Mouse (Mus musculus) urinary bladder, adult 2 months (tissue): Measurements from ENCODE around the gene Slc23a2. TPM values are rescaled to one million over a fixed set of nuclear protein-coding genes. Genes with fewer than 3 reads are reported as not detected.

ENCODE experiments used
- DNase-seq: peaks from one replicate; pipeline ENCODE4 v3.0.0; 2022; ENCODE audit warnings: low spot score
- polyA plus RNA-seq: library from polyadenylated mRNA; depleted of rRNA; stranded (reverse); fragments of >200 nt; gene quantifications from 2 replicates; pipeline ENCODE4 v1.2.3, GENCODE M21; 2012

The Slc23a2 gene
- polyA plus RNA-seq, 1 experiment = 36.3 TPM

- DNase-seq = no peak
Measured at GRCm38 (mm10) chr2:132051798-132052197, 93.1 kb downstream of the Slc23a2 start.

GRCm38 (mm10) chr2:132049921-132050320 is 95.0 kb downstream of the Slc23a2 start:
- DNase-seq = no peak

GRCm38 (mm10) chr2:132049491-132049890 is 95.4 kb downstream of the Slc23a2 start:
- no peak for DNase-seq

- no peak for DNase-seq
Measured at GRCm38 (mm10) chr2:132048143-132048772, 96.7 kb downstream of the Slc23a2 start.

GRCm38 (mm10) chr2:132047364-132047763 is 97.5 kb downstream of the Slc23a2 start:
- no peak for DNase-seq

GRCm38 (mm10) chr2:132046659-132047058 is 98.2 kb downstream of the Slc23a2 start:
- no peak for DNase-seq

GRCm38 (mm10) chr2:132044320-132045274 is 100.3 kb downstream of the Slc23a2 start:
- DNase-seq = no peak

GRCm38 (mm10) chr2:132043101-132043621 is 101.7 kb downstream of the Slc23a2 start:
- DNase-seq = peak; percentile 39

GRCm38 (mm10) chr2:132039894-132040293 is 105.0 kb downstream of the Slc23a2 start:
- DNase-seq = no peak

GRCm38 (mm10) chr2:132036326-132036725 is 108.6 kb downstream of the Slc23a2 start:
- DNase-seq = no peak

GRCm38 (mm10) chr2:132035470-132035835 is 109.5 kb downstream of the Slc23a2 start:
- DNase-seq = no peak

GRCm38 (mm10) chr2:132034590-132035469 is 110.1 kb downstream of the Slc23a2 start:
- no peak for DNase-seq

- DNase-seq = no peak
Measured at GRCm38 (mm10) chr2:132031364-132032095, 113.4 kb downstream of the Slc23a2 start.

GRCm38 (mm10) chr2:132030418-132031363 is 114.2 kb downstream of the Slc23a2 start:
- DNase-seq = no peak

GRCm38 (mm10) chr2:132029646-132030417 is 115.1 kb downstream of the Slc23a2 start, which contains the start of gene Rassf2:
TSS of gene Rassf2 (minus strand) at chr2:132030258.
- DNase-seq = peak; percentile 55

- DNase-seq = peak; percentile 35
Measured at GRCm38 (mm10) chr2:132028894-132029605, 115.9 kb downstream of the Slc23a2 start.

- no peak for DNase-seq
Measured at GRCm38 (mm10) chr2:132028107-132028506, 116.8 kb downstream of the Slc23a2 start.

GRCm38 (mm10) chr2:132027366-132027765 is 117.5 kb downstream of the Slc23a2 start:
- DNase-seq = no peak
